Mouse (Mus musculus): Measurements from ENCODE around the gene Igsf23. TPM values are rescaled to one million over a fixed set of nuclear protein-coding genes. Genes with fewer than 3 reads are reported as not detected.

Gene Igsf23
- total RNA-seq, 2 experiments from 2014 or later: not detected

- Histone ChIP-seq H3K4me3 (no peak overlapping the region), H3K27ac (no peak overlapping the region)
- DNase-seq: no peak
- no peak for TF ChIP-seq CTCF (IDR thresholded peaks at IDR 0.05)
- intact Hi-C loops (cut with DNase I): no loop called here
Observed at GRCm38 (mm10) chr7:19949996-19950395, 560 bp downstream of the Igsf23 start.

- DNase-seq: no peak
- Histone ChIP-seq H3K27ac (no peak overlapping the region), H3K4me3 (no peak overlapping the region)
- no peak for TF ChIP-seq CTCF (IDR thresholded peaks at IDR 0.05)
- intact Hi-C loops (cut with DNase I): no loop called here
Observed at GRCm38 (mm10) chr7:19948956-19949355, 1.6 kb downstream of the Igsf23 start.

- H3K27ac ChIP-seq: no peak overlapping the region
- intact Hi-C loops (cut with DNase I): no loop called here
- TF ChIP-seq CTCF (IDR thresholded peaks at IDR 0.05): no peak
- H3K4me3 ChIP-seq: no peak overlapping the region
- no peak for DNase-seq
Observed at GRCm38 (mm10) chr7:19945821-19946515, 4.6 kb downstream of the Igsf23 start.

GRCm38 (mm10) chr7:19945201-19945600 lies 5.4 kb downstream of the Igsf23 start:
- Histone ChIP-seq H3K4me3 (no peak overlapping the region), H3K27ac (no peak overlapping the region)
- no peak for TF ChIP-seq CTCF (IDR thresholded peaks at IDR 0.05)
- no peak for DNase-seq
- intact Hi-C loops (cut with DNase I): no loop called here

DNA sequence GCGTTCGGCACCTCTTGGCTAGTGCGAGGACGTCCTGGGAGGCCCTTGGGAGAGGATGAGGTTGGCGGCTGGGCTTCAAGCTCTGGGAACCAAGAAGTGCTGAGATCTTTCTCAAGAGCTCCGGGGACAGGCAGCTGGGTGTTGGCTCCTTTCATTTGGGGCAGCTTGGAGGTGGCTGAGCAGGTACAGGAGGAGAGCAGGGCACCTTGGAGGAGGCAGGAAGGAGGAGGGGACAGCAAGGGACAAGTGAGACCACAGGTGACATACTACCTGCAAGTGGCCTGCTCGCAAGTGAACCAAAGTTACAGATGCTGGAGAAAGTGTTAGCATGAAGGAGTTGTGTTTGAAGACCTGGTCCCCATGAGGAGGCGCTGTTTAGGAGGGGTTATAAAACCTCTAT lies 5.8 kb downstream of the Igsf23 start:
- DNase-seq: no peak
- no peak overlapping the region for H3K27ac ChIP-seq
- H3K4me3 ChIP-seq: no peak overlapping the region
- no peak for TF ChIP-seq CTCF (IDR thresholded peaks at IDR 0.05)
- intact Hi-C loops (cut with DNase I): no loop called here

GRCm38 (mm10) chr7:19940256-19940655 lies 10.3 kb downstream of the Igsf23 start:
- peak overlapping the region; percentile 32 for H3K4me3 ChIP-seq
- DNase-seq: no peak
- intact Hi-C loops (cut with DNase I): no loop called here

DNA sequence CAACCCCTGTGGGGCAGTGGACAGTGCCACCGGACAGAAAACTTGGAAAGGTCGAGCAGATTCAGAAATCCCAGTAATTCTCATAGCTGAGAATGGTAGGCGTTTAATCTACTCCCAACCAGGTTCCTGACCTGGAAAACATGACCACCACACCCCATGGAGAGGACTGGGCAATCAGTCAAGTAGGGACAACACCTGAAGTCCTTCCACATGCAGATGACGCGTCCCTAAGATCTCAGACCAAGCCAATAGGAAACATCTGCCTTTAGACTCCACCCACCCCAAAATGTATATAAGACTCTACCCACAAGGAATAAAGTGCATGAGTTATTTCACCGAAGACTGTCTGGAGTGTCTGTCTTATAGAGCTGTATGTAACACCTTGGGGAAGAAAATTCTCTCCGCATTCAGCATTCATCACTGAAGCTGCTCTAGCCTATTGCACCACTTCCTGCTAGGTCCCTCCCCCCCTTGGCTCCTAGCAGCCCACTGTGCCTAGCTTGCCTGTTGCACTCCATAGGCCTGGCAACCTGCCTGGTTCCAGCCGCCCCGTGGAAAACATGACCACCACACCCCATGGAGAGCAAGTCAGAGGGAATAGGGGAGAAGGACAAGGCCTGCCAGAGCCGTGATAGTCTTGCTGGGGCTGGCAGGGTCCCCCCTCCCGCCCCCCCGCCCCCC lies 10.9 kb downstream of the Igsf23 start:
- H3K27ac ChIP-seq: peak overlapping the region; percentile 72
- intact Hi-C loops (cut with DNase I): no loop called here
- peak overlapping the region; percentile 32 for H3K4me3 ChIP-seq
- TF ChIP-seq CTCF (IDR thresholded peaks at IDR 0.05): no peak; the same call in 1 of the 2 replicates
- DNase-seq: peak; percentile 90

More at GRCm38 (mm10) chr7:19940256-19940655, 10.3 kb downstream of the Igsf23 start:
- H3K27ac ChIP-seq: peak overlapping the region; percentile 72
- TF ChIP-seq CTCF (IDR thresholded peaks at IDR 0.05): no peak

DNA sequence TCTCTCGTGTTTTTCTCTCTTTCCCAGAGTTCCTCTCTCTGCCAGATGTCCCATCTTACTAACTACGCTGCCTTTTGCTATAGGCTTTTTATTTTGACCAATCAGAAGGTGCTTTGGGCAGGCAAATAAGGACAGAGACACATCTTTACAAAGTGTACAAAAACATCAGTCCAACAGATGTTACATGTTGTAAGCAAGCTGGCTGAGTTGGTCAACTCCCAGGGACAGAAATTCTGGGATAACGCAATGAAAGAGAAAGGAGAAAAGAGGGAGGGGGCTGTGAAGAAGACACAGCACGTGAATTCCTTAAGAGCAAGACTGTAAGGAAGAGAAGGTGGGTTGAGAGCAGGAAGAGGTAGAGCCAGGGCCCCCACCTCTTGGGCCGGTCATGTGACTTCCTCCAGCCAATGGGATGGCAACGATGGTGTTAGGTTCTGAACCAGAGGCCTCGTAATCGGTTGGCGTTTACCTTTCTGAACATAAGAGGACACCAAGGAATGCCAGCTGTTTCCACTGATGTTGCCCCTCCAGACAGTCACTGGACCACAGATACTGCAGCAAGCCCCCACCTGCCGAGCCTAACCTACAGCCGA lies 13.2 kb downstream of the Igsf23 start:
- no peak overlapping the region for H3K27ac ChIP-seq
- intact Hi-C loops (cut with DNase I): no loop called here
- DNase-seq: no peak
- H3K4me3 ChIP-seq: no peak overlapping the region
- no peak for TF ChIP-seq CTCF (IDR thresholded peaks at IDR 0.05)

DNA sequence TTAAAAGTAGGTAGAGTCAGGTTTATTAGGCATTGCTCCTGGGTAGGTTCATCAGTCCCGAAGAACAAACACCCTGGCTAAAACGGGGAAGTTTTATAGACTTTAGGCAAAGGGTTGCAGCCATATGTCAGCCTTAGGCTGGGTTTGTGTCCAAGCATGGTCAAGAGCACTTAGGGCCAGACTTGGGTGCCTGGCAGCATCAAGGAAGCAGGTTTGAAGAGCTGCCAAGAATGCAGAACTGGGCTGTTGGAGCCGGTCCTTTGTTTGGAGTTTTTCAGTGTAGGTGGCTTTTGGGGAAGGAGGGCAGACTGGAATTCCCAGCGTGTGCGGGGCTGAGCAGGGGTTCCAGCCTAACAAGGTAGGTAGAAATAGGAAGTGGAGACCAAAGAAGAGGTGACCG lies 14.6 kb downstream of the Igsf23 start:
- DNase-seq: no peak
- intact Hi-C loops (cut with DNase I): no loop called here
- Histone ChIP-seq H3K27ac (peak overlapping the region; percentile 77), H3K4me3 (peak overlapping the region; percentile 43)
- no peak for TF ChIP-seq CTCF (IDR thresholded peaks at IDR 0.05)

- intact Hi-C loops (cut with DNase I): no loop called here
- no peak for DNase-seq
- peak overlapping the region; percentile 77 for H3K27ac ChIP-seq
- H3K4me3 ChIP-seq: peak overlapping the region; percentile 43
- TF ChIP-seq CTCF (IDR thresholded peaks at IDR 0.05): no peak
Observed at GRCm38 (mm10) chr7:19935171-19935751, 15.3 kb downstream of the Igsf23 start.

- intact Hi-C loops (cut with DNase I): no loop called here
Observed at GRCm38 (mm10) chr7:19932877-19933809, 17.4 kb downstream of the Igsf23 start.

More at GRCm38 (mm10) chr7:19932877-19933809, 17.4 kb downstream of the Igsf23 start:
- peak overlapping the region; percentile 69 for H3K27ac ChIP-seq
- H3K4me3 ChIP-seq: peak overlapping the region; percentile 60
- TF ChIP-seq CTCF (IDR thresholded peaks at IDR 0.05): no peak
- peak; percentile 81 for DNase-seq

All from gastrocnemius, adult 2 months (tissue).